Mouse (Mus musculus) CD4-positive naive resting alpha-beta T cell, adult 76 days (primary cell): Measurements from ENCODE around the gene Srebf1. TPM values are rescaled to one million over a fixed set of nuclear protein-coding genes. Genes with fewer than 3 reads are reported as not detected.

Source experiments
- total RNA-seq: library from RNA; stranded (reverse); gene quantifications from one replicate; pipeline ENCODE4 v1.2.4, GENCODE M21; 2023

The Srebf1 gene
- 143 TPM for total RNA-seq

GRCm38 (mm10) chr11:60222469-60223236 lies at the start of gene Srebf1:
Srebf1 (minus strand) TSS chr11:60222581.

Other genes starting within 250 kb of the Srebf1 start
- 10.1 TPM for gene Pemt, start 176.1 kb downstream of the Srebf1 start, total RNA-seq
- gene Rai1, start 117.6 kb downstream of the Srebf1 start, total RNA-seq = 83.2 TPM
- gene Tom1l2, start 130.3 kb upstream of the Srebf1 start, total RNA-seq = 33.2 TPM
- 0.47 TPM for gene Drc3, start 130.7 kb upstream of the Srebf1 start, total RNA-seq
- gene Gid4, start 194.6 kb upstream of the Srebf1 start, total RNA-seq = 21.1 TPM
- 33.5 TPM for gene Atpaf2, start 195.9 kb upstream of the Srebf1 start, total RNA-seq
- 53.0 TPM for gene Drg2, start 232.0 kb upstream of the Srebf1 start, total RNA-seq
- gene Myo15, start 246.8 kb upstream of the Srebf1 start, total RNA-seq = 0.35 TPM